Mouse (Mus musculus) cerebellum, adult 2 months (tissue): ENCODE measurements around the gene Tyrp1.

Source experiments
- CTCF ChIP-seq: fragments of 200-500 bp; IDR thresholded peaks from 2 replicates; pipeline ENCODE4 v1.5.1; 2011; ENCODE audit warnings: low read depth, mild to moderate bottlenecking, control low read depth, low read length, moderate library complexity, borderline replicate concordance; ENCODE audit not compliant: insufficient read depth
- POLR2A ChIP-seq: fragments of 200-500 bp; IDR thresholded peaks from 2 replicates; pipeline ENCODE4 v1.6.1; 2011; ENCODE audit warnings: low read length, control low read depth, borderline replicate concordance; ENCODE audit not compliant: insufficient read depth

- TF ChIP-seq CTCF (peak; percentile 40; the same call in 1 of the 2 replicates), POLR2A (no peak)
Measured at GRCm38 (mm10) chr4:80866065-80866464, 32.1 kb downstream of the Tyrp1 start.
